Mouse (Mus musculus) adrenal gland, adult 18-20 months (tissue): ENCODE data around the gene Jun. TPM values are rescaled to one million over a fixed set of nuclear protein-coding genes. Genes with fewer than 3 reads are reported as not detected.

Experiments
- DNase-seq, 2 experiments: peaks; one replicate each; pipeline ENCODE4 v3.0.0; 2021 to 2022; ENCODE audit warnings: low spot score in 2 of 2
- long read RNA-seq, 2 experiments: library from polyadenylated mRNA; stranded (forward); transcript quantifications; one replicate each; pipeline ENCODE4 v2.0.0; 2021
- total RNA-seq, 2 experiments: library from RNA; stranded (reverse); gene quantifications; 1 replicate in 1 of 2; 2 replicates in 1 of 2; pipeline ENCODE4 v1.2.3; 2021

Gene Jun
- total RNA-seq: 100 to 1,000 TPM; 160 to 307 TPM
- long read RNA-seq, experiment 1, transcript Jun-201 (1 exons, 3,189 nt): major isoform, 580 of 587 reads
- long read RNA-seq, experiment 1, partial matches to known transcripts: 0 of 587 reads
- long read RNA-seq, experiment 1, other reads (novel, unspliced or antisense): 7 of 587 reads
- long read RNA-seq, experiment 2, transcript Jun-201 (1 exons, 3,189 nt): major isoform, 501 of 507 reads
- long read RNA-seq, experiment 2, partial matches to known transcripts: 0 of 507 reads
- long read RNA-seq, experiment 2, other reads (novel, unspliced or antisense): 6 of 507 reads

DNA sequence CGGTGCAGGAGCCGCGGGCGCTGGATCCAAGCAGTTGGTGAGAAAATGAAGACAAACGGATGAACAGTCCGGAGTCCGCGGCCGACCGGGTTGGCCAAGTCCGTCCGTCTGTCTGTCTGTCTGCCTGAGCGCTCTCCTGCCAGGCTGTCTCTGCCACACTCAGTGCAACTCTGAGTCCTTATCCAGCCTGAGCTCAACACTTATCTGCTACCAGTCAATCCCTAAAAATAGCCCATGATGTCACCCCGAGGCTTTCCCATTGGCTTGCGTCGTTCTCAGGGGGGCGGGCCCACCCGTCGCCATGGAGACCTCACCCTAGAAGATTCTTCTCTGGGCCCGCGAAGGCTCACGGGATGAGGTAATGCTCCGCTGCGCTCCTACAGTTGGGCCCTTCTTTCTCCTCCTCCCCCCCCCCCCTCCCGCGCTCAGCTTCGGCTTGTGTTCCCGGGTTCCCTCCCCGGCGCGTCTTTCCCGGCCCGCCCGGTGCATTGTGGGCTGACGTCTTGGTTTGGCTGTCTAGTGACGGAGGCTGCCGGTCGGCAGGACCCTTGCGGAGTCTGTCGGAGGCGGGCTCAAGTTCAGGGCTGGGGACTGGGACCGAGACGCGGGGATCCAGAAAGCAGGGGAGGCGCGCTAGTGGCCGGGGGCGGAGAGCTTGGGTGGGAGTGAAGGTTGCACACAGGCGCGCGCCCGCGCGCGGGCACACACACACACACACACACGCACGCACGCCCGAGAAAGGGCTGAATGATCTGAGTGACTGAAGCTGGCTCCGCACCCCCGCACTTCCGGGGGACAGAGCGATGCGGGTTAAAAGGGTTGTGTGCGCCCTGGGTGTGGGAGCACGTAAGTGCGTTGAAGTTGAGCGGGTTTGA is at the start of gene Jun:
Gene Jun, minus strand, starts transcription at position 198 of the 875 bp plus-strand sequence.
- peak; percentile 97 to 99 for DNase-seq

DNA sequence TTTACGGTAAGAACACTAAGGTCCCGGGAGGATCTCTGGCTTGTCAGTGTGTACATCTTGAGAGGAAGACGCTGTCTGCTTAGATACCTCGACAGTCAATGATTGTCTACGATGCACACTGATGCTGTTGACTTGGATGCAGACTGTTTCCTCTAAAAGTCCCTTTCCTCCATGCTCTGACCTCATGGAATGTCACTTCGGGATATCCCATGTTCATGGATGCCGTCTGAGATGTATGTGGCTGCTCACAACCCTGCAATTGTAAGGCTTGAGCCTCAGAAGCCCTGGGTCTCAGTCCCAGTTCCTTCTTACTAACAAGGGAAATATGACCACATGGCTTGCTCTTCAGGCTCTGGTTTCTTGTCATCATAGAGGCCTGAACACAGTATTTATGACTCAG is 49.7 kb upstream of the Jun start:
- DNase-seq: no peak

DNA sequence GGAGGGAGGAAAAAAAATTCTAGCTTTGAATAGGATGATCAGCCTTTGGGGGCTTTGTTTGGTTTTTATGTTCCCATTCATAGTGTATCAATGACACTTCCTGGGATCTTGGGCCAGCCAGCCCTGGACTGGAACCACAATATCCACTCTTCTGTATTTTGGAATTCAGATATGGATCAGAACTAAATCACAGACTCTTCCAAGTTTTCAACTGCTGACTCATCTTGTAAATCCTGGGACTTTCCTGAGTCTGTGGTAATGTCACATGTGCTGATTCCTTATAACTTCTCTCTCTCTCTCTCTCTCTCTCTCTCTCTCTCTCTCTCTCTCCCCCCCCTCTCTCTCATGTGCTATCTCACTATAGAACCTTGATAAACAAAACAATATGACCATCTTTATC is 48.7 kb upstream of the Jun start:
- no peak for DNase-seq

DNA sequence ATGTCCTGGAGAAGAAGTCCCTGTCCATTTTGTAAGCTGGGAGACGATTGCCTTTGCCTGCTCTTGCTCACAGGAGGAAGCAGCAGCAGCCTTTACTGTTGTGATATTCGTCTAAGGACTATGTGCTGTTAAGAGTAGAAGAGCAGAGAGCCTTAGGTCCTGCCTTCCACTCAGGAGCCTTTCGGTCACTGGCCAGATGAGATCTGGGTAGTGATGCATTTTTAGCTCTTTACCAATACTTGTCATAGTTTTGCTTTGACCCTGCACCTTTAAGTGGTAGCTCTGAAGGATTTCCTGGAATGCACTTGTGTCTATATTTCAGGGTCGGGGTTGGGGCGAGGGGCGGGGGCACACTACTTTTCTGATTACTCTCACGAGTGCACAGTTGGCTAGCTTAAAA is 47.4 kb upstream of the Jun start:
- DNase-seq: no peak

DNA sequence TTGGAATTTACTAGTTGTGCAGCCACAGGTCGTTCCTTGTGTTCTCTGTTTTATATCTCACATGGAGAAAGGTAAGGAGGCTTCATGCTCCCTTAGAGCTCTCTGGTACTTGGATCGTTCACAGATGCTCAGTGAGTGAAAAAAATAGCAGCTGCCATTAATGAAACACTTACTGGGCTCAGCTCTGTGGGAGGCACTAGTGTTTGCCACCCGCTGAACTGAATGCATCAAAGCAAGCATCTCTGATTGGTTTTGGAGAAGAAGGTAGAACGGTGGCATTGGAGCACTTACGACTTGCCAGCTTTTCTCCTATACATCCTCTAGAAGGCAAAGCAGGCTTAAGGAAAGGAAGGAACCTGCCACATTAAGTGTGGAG is 46.7 kb upstream of the Jun start:
- no peak for DNase-seq

DNA sequence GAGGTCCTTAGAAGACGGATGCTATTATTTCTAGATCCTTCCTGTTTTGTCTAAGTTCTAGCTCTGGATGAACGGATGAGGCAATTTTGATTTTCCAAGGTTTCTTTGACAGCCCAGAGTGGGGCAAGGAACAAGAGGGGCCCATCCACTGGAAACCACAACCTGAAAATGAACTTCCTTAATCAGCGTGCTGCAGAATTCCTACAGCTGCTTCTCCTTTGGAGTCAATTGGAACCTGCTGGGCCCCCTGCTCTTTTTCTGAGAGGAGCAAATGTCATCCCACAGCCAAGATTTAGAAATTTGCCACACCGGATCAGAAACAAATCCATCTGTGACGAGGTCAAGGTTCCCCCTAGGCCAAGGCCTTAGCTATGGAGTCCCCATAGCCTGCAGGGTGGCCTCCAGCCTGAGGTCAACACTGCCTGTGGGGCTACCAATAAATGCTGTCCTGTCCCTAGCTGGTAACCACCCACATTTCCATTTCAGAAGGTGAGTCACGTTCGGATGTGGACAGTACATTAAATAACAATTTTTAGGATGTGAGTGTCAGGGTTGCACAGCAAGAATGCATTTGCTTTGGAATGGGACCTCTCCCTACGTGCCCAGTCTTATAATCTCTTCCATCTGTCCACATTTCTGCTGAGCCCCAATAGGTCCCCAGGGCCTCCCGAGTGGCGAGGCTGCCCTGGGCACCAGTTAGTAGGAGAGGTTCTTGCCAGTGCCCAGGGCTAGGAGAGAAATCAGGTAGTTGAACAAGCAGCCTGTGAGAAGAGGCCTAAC is 46.1 kb upstream of the Jun start:
- no peak for DNase-seq

DNA sequence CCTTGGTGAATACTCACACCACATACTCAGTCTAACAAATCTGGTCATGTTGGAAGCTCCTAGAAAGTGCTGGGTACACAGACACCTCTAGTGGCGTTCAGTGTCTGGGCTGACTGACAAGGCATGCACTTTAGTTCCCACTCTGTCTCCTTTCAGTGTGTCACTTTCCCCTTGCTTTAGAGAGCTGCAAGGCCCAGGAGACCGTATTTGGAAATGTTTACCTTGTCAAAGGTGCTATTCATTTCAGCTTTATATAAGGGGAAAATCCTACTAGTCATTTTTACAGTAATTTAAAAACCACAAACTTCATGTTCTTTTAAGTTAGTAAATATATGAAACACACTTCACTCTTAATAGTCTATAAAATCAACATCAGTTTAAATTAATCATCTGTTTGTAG is 44.7 kb upstream of the Jun start:
- no peak for DNase-seq

DNA sequence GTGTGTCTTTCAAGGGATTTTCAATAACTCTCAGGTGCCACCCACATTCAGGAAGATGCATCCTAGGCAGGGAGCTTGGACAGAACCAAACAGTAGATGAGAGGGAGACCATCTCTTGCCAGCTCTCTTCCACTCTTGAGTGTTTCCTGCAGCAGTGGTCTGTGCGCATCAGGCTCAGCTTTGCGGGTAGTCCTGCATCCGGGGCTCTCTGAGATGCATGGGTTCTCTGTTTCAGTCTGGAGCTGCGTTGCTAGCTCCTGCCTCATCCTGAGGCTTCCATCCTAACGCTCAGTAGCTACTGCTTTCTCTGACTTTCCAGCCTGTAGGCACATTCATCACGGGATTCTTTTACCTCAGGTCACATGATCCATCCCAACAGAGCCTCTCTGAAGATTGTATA is 43.9 kb upstream of the Jun start:
- no peak for DNase-seq

DNA sequence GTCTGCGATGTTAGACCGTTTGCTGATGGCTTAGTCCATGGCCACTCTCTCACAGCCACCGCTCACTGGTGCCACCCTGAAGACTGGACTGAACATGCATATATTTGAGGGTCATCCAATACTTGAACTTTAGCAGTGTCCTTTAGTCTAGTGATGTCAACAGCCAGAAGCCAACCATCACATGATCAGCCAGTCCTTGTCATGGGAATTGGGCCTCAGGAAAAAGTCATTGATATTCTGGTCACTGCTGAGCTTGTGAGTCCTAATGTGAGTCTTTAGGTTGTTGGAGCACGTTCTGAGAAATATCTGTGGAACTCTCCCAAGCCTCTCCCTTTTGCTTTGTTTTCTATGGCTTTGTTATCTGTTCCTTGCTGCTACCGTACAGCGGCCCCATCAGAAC is 43.3 kb upstream of the Jun start:
- DNase-seq: no peak

DNA sequence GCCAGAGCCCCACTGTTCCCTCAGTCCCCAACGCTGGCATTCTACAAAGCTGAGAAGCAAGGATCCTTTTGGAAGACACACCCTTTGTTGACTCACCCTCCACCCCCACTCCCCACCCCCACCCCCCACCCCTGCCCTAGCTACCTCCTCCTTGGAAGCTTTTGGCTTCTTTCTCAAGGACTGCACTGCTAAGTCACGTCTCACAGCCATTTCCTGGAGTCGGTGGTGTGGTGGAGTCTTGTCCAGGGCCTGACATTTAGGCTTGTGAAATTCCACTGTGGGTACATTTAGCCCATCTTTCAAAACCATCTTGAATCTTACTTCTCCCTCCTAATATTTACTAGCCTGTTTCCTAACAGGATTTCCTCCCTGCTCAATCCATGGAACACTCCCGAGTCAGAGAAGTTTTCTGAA is 42.7 kb upstream of the Jun start:
- no peak for DNase-seq

DNA sequence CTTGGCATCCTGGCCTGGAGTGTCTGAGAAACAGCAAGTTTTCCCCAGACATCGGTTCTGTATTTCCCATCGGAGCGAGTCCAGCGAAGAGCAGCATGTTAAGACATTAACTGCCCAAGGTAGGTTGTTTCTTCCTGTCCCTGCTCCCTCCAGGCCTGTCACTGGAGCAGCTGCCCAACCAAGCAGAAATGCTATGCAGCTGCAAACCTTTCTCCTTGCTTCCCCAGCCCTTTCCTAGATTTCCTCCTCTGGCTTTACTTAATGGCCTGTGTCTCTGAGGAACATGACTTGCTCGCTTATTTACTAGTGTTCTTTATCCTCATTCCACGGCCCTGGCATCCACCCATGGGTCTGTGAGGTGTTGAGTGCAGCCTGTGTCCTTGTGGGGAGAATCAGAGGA is 41.6 kb upstream of the Jun start:
- DNase-seq: no peak

DNA sequence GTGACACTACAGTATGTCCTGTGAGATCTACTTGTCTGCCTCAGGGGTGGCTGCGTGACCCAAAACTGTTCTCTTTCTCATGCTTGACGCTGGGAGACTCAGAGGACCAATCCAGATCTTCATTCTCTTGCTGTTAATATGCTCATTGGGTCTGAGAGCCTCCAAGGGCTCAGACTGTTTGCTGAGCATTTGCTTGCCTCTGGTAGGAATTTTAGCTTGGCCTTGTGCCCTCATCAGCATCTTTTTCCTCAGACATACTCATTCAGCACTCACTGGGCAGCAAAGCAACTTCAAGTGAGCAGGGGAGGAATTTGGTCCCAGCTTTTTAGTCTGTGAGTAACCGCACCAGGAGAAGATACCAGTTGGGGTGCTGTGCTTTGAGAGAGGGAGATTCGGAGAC is 40.5 kb upstream of the Jun start:
- no peak for DNase-seq

DNA sequence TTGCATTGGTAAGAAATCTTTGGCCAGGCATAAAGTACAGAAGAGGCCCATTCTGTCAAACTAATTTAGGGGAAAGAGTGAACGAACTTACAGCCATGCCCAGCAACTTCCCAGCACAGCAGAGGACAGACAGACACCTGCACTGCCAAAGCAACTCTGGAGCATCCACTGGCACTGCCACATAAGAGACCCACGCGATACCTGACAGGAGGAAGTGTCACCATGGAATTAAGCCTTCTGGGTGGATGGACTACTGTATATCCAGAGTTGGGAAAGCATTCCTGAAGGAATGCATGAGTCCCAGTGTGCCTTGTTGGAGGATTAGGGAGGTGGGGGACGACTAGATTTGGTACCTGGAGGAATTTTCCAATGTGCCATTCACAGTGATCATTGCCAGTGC is 39.5 kb upstream of the Jun start:
- no peak for DNase-seq

DNA sequence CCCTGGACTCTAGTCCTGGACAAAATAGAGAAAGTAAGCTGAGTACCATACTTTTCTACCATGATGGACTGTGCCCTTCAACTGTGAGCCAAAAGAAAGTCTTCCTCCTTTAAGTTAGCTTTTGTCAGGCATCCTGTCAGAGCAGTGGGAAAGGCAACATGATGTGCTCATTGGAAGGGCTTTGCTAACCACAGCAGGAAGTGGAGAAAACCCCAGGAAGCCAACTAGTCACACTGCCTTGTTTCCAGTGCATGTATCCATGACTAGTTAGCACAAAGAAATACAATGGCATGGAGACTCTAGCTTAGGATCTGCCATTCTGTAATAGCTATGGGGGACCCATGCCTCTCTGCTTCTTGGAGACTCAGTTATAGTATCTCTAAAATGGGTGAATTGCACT is 37.9 kb upstream of the Jun start:
- DNase-seq: no peak

DNA sequence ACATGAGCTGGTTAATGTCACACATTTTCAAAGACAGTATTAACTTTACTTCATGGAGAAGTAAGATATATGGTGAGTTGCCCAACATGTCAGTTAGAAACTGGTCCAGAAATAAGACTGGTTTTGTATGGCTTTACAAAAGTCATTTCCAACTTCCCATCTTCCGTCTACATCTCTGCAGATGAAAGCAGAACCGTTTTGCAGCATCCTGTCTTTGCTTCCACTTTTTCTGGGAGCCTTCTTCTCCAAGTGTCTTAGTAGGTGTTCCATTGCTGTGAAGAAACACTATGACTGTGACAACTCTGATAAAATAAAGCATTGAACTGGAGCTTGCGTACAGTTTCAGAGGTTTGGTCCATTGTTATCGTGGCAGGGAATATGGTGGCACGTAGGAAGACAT is 37.0 kb upstream of the Jun start:
- no peak for DNase-seq

DNA sequence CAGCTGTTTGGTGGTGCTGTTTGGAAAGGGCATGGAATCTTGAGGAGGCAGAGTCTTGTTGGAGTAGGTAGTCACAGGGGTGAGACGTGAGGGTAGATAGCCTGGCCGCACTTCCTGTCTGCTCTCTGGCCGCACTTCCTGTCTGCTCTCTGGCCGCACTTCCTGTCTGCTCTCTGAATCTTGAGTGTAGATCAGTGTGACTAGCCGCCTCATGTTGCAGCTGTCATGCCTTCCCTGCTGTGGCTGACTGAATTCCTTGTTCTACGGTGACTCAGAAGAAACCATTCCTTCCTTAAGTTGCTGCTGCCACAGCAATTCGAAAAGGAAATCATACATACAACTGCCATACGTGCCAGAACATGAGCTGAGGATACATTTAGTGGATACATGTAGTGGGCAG is 31.9 kb upstream of the Jun start:
- DNase-seq: no peak

DNA sequence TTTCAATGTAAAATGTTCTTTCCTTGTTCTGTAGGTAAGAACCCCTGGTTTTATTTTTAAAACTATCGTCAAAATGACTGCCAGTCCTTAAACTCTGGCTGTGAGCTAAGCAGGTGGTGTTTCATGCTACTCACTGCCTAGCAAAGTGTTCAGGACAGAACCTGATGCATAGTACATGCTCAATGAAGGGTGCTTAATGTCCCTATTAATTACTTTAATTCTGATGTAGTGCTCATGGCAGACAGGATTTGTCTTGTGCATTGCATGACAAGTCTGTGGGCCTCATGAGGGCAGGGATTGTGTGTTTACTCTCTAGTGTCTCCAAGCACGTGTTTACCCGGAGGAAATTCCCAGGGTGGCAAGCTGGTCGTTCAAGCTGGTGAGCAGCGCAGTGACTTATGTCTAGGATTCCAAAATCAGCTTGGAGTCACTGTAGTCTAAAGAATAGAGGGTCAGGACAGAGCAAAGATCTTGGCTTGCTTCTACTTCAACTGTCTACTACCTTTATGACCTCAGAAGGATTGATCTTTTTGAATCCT is 31.2 kb upstream of the Jun start:
- no peak for DNase-seq

DNA sequence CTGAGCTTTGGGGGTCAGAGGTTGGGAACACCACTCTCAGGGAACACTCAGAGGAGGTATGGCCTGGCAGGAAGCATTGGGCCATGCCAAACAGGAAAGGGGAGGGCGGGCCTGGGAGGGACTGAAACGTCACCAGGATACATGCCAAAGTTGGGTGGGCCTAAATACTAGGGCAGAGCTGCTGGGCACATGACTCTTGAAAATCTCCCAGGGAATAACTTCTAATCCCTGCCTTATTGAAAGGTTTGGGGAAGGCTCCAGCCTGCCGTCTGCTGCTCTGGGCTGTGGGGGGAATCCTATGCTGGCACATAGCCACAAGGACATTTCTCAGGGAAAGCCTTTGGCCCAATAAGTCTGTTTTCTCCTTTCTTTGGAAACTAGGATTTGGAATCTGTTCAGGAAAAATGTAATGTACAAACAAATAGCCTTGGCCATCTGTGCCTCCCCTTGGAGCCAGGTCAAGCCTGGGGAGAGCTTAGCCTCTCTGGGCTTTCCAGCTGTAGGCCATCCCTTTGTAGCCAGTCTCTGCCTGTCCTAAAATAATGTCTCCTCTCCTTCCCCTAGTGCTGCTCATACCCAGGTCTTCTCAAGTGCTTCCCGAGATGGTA is 30.6 kb upstream of the Jun start:
- peak; percentile 42 to 45 for DNase-seq

DNA sequence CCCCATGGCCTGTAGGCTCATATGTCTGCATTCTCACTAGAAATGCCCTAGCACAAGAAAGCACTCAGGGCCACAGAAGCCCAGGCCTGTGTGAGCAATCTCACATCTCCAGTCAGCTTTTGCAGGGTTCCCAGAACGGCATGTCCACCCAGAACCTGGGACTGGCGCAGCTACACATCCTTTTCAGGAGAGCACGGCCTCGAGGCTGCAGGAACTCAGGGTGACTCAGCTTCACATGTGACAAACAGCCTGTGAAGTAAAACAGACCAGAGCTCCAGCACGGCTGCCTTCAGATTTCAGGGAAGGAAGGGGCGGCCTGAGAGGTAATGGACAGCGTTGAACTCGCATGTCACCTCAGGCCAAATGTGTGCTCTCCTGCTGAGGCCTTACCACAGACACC is 29.6 kb upstream of the Jun start:
- DNase-seq: peak; percentile 41 to 51

DNA sequence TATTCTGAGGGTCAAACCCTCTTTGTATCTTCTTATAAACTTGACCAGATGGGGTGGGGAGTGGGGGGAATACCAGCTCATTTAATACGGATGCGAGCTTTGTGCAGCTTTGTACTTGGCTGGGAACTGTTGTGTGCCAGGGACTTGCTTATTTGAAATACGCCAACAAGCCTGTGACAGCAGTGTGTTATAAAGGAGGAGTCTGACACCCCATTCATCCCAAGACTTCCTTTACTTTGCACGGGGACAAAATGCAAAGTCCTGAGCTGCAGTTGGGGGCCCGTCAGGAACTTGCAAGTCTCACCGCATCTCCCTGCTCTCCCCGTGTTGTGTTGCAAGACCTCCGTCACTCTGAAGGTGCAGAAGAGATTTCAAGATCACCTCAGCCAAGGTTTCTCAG is 26.6 kb upstream of the Jun start:
- DNase-seq: no peak

DNA sequence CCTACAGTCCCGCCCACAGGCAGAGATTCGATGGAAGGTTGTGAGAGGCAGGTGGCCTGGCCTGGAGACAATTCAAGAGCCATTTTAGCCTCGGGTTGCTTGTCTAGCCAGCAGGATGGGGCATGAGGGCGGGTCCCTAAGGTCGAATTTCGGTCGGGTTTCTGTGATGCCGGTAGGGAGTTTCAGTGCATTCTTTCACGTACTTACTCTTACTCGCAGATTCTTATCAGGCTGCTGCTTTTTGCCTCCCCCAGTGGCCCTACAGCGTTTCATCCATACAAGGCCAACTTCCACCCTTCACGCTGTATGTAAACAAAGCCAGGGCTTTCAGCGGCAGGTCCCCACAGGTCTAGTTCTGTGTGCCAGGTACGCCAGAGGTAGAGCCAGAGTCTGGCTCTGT is 24.3 kb upstream of the Jun start:
- DNase-seq: no peak
